Mouse (Mus musculus) heart, adult 2 months (tissue): ENCODE measurements around the gene Asb4. TPM values are rescaled to one million over a fixed set of nuclear protein-coding genes. Genes with fewer than 3 reads are reported as not detected.

ENCODE experiments used
- DNase-seq, 2 experiments: peaks; one replicate each; pipeline ENCODE4 v3.0.0; 2021
- H3K27ac ChIP-seq: fragments of 200-600 bp; 2 replicates; pipeline ENCODE4 v1.8.1; 2022
- H3K27me3 ChIP-seq: fragments of 200-500 bp; 2 replicates; pipeline ENCODE4 v1.6.1; 2012; ENCODE audit warnings: mild to moderate bottlenecking, low read length, inconsistent platforms, mixed read lengths; ENCODE audit not compliant: control insufficient read depth, insufficient read depth
- H3K36me3 ChIP-seq: fragments of 200-500 bp; 2 replicates; pipeline ENCODE4 v1.6.1; 2012; ENCODE audit warnings: low read length, inconsistent platforms; ENCODE audit not compliant: control insufficient read depth, insufficient read depth
- H3K4me1 ChIP-seq: fragments of 200-500 bp; 2 replicates; pipeline ENCODE4 v1.6.1; 2011; ENCODE audit warnings: low read length; ENCODE audit not compliant: control insufficient read depth, insufficient read depth
- H3K4me3 ChIP-seq: fragments of 200-600 bp; 2 replicates; pipeline ENCODE4 v1.8.1; 2022
- H3K79me2 ChIP-seq: fragments of 200-500 bp; replicated peaks from 2 replicates; pipeline ENCODE4 v1.6.1; 2012; ENCODE audit warnings: mild to moderate bottlenecking, inconsistent platforms, low read length, moderate library complexity, mixed read lengths; ENCODE audit not compliant: control insufficient read depth, insufficient read depth
- H3K9ac ChIP-seq: fragments of 200-500 bp; 2 replicates; pipeline ENCODE4 v1.6.1; 2012; ENCODE audit warnings: low read depth, mild to moderate bottlenecking, control low read depth, inconsistent platforms, low read length, mixed read lengths
- CTCF ChIP-seq: fragments of 200-600 bp; IDR thresholded peaks from 2 replicates; pipeline ENCODE4 v1.8.1; 2022; ENCODE audit warnings: antibody characterized with exemption, mild to moderate bottlenecking, moderate library complexity
- EP300 ChIP-seq: fragments of 200-500 bp; IDR thresholded peaks from 2 replicates; pipeline ENCODE4 v1.6.1; 2011; ENCODE audit warnings: low read depth, low read length, control low read depth; ENCODE audit not compliant: insufficient read depth
- POLR2A ChIP-seq: fragments of 200-500 bp; IDR thresholded peaks from 2 replicates; pipeline ENCODE4 v1.6.1; 2011; ENCODE audit warnings: mild to moderate bottlenecking, low read depth, low read length, control low read depth; ENCODE audit not compliant: insufficient read depth
- WGBS: fragments of 180-500 bp; shearing (Covaris S2); methylation state at CpG from one replicate; pipeline ENCODE4 v1.1.7; 2018; 5-methylcytosine and 5-hydroxymethylcytosine counted together
- intact Hi-C: fragments of 180-260 bp; cut with DNase I; formaldehyde crosslinking; loops from one replicate; pipeline ENCODE4 v1.15.1; 2025
- polyA plus RNA-seq: library from polyadenylated mRNA; depleted of rRNA; stranded (reverse); fragments of >200 nt; gene quantifications from 2 replicates; pipeline ENCODE4 v1.2.3, GENCODE M21; 2012; rRNA removed
- total RNA-seq, 2 experiments: library from RNA; stranded (reverse); gene quantifications; 2 replicates each; pipeline ENCODE4 v1.2.3; 2021

Gene Asb4
- total and polyA plus RNA-seq, 3 experiments, result 3.1 to 5.0 (median 4.4) TPM

DNA sequence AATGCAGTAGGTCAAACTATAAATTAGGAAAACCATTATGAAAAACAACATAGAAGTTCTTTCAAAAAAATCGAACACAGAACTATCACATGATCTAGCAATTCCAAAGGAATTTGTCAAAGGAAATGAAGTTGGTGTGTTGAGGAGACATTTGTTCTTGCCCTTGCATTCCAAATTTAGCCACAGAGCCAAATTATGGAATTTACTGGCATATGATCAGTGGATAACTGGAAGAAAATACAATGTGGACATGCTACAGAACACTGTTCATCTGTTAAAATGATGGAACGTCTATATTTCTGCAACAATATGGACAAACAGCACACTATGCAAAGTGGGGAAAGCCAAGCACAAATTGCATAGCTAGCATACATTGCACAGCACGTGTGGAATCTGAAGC, 72.7 kb downstream of the Asb4 start:
- Histone ChIP-seq H3K4me3 (no peak overlapping the region), H3K36me3 (no peaks in the 10 kb centered on the region), H3K9ac (no peak overlapping the region), H3K4me1 (no peaks in the 10 kb centered on the region), H3K27me3 (no peaks in the 10 kb centered on the region), H3K27ac (no peak overlapping the region), H3K79me2 (no peaks in the 10 kb centered on the region)
- intact Hi-C loops, result no loop called here
- DNase-seq, result no peak
- 65% methylated on average over 3 of the region's 3 CpGs for WGBS
- TF ChIP-seq CTCF (no peak), POLR2A (no peak), EP300 (no peak)

DNA sequence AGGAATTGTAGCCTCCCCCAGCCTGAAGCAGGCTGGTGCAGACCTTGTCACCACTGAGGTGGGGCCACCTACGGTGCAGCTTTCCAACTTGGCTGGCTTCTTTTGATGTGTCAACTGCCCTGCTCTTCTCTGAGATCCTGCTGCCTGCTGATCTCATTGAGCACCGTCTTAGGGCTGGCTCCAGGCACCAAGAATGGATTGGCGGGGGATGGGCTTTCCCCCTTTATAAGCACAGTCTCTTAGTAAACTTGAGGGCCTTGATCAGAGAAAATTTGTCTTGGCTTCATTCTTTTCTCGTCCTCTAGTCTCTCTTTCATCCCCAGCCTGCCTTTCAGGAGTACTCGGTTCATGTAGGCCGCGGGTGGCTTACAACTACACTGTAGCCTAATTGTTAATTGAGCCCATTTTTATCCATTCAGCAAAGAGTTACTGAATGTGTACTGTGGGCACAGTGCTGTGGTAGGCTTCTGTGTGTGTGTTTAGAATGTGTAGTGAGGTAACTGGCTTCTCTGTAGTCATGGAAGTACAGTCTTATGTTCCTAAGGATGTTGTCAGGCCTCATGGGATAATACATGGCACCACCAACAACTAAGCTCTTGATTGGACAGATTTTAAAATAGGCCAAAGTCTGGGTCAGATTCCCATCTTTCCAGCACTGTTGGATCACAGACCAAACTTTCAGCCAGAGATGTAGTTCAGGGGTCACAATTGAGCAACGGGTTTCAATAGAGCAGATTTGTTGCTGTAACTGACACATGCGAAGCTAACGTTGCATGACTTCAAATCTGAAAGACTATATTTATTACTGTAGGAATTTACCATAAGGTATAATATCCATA, 87.5 kb downstream of the Asb4 start:
- Histone ChIP-seq H3K79me2 (no peaks in the 10 kb centered on the region), H3K4me3 (no peak overlapping the region), H3K27ac (no peak overlapping the region), H3K4me1 (no peaks in the 10 kb centered on the region), H3K36me3 (no peaks in the 10 kb centered on the region), H3K9ac (no peak overlapping the region), H3K27me3 (no peaks in the 10 kb centered on the region)
- WGBS, result 86% methylated on average over 10 of the region's 10 CpGs
- no peak for TF ChIP-seq EP300
- no peak for TF ChIP-seq CTCF
- DNase-seq, result no peak
- intact Hi-C loops, result no loop called here

DNA sequence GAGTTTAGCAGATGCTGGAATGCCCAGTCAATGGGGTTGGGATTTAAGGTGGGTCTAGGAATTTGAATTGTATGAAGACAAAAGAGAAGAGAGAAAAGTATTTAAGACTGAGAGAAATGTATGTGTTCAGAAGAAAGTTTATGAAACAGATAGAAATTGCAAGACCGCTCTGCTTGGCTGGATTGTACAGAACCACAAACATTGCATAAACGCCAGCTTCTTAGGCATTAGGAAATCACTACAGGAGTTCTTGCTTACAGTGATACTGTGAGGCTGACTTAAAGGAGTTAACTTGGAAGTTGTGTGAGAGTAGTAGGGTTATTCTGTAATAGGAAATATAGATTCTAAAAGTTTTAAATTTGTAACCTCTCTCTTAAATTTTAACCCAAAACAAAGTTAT, 89.5 kb downstream of the Asb4 start:
- no peaks in the 10 kb centered on the region for H3K36me3 ChIP-seq
- no peaks in the 10 kb centered on the region for H3K4me1 ChIP-seq
- TF ChIP-seq POLR2A (no peak), EP300 (no peak), CTCF (no peak)
- no peak overlapping the region for H3K27ac ChIP-seq
- intact Hi-C loops, result no loop called here
- no peak for DNase-seq
- H3K27me3 ChIP-seq, result no peaks in the 10 kb centered on the region
- 92% methylated on average over 2 of the region's 2 CpGs for WGBS
- H3K79me2 ChIP-seq, result no peaks in the 10 kb centered on the region
- H3K9ac ChIP-seq, result no peak overlapping the region
- H3K4me3 ChIP-seq, result no peak overlapping the region

DNA sequence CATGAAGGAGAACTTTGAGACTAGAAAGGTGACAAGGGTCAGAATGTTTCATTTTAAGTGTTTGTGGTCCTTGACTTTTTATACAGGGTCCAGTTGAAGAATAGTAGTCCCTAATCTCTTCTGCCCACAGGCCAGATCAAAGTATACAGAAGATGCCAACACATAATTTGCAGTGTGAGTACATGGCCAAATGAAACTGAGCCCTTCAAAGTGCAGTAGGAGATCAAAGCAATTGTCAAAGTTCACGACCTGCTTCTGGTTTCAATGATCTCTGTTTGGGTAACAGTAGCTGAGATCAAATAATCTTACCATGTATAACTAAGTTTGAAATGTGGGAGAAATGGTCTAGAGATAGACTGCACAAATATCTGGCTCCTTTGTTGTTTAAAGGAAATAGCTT, 90.8 kb downstream of the Asb4 start:
- H3K4me1 ChIP-seq, result no peaks in the 10 kb centered on the region
- no peak overlapping the region for H3K27ac ChIP-seq
- H3K79me2 ChIP-seq, result no peaks in the 10 kb centered on the region
- no peak overlapping the region for H3K9ac ChIP-seq
- 65% methylated on average over 1 of the region's 1 CpGs for WGBS
- intact Hi-C loops, result no loop called here
- H3K27me3 ChIP-seq, result no peaks in the 10 kb centered on the region
- H3K36me3 ChIP-seq, result no peaks in the 10 kb centered on the region
- no peak for DNase-seq
- no peak overlapping the region for H3K4me3 ChIP-seq
- TF ChIP-seq POLR2A, result no peak
- TF ChIP-seq CTCF, result no peak
- TF ChIP-seq EP300, result no peak

DNA sequence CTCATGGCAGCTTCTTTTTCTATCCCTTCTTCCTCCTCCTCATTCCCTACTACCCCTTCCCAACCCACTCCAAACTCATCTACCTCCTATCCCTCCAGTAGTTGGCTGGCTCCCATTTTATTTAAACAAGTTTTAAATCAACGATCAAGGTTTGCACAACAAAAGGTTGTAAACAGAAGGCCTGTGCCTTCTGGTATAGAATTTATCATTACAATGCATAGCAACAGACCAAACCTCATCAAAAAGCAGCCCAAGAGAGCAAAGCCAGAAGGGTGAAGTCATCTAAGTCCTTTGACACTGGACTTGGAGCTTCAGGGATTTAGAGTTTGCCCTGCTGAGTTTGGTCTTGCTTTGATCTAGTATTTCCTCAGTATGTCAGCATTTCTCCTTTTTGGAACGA, 97.9 kb downstream of the Asb4 start:
- intact Hi-C loops, result no loop called here

DNA sequence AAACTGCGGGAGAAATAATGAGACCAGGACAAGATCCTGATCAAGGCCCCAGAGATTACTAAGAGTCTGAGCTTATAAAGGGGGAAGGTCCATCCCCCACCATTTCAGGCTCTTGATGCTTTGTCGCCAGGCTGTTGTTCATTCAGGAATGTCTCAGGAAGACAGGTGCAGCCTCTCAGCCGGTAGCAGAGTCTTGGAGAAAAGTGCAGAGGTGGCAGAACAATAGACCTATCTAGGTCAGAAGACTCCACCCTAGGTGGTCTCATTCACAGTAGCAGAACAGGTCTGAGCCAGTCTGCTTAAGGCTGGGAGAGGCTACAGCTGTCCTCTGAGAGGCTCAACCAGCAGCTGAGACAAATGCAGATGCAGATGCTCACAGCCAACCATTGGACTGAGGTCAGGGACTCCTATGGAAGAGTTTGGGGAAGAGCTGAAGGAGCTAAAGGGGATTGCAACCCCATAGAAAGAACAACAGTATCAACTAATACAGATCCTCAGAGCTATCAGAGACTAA, 99.1 kb downstream of the Asb4 start:
- no peaks in the 10 kb centered on the region for H3K27me3 ChIP-seq
- H3K4me1 ChIP-seq, result no peaks in the 10 kb centered on the region
- 75% methylated on average over 3 of the region's 3 CpGs for WGBS
- no peaks in the 10 kb centered on the region for H3K79me2 ChIP-seq
- intact Hi-C loops, result no loop called here
- no peak overlapping the region for H3K9ac ChIP-seq
- TF ChIP-seq EP300, result no peak
- TF ChIP-seq POLR2A, result 0 out of 2 replicates have a peak, but pooled peaks have one; percentile 14
- no peak for TF ChIP-seq CTCF
- no peak overlapping the region for H3K4me3 ChIP-seq
- H3K36me3 ChIP-seq, result peaks cover 10% of the 10 kb centered on the region
- DNase-seq, result no peak
- H3K27ac ChIP-seq, result no peak overlapping the region

More for the DNA sequence above, 97.9 kb downstream of the Asb4 start:
- Histone ChIP-seq H3K36me3 (peaks cover 3% of the 10 kb centered on the region), H3K9ac (no peak overlapping the region), H3K79me2 (no peaks in the 10 kb centered on the region), H3K27me3 (no peaks in the 10 kb centered on the region), H3K4me3 (no peak overlapping the region), H3K4me1 (no peaks in the 10 kb centered on the region), H3K27ac (no peak overlapping the region)
- WGBS, result 90% methylated on average over 2 of the region's 2 CpGs
- DNase-seq, result no peak
- TF ChIP-seq EP300, result no peak
- TF ChIP-seq CTCF, result no peak
- no peak for TF ChIP-seq POLR2A

Other genes with a start within 250 kb of the Asb4 start
- under 1 TPM in 1 of 2 experiments, not detected in 1; 0.63 TPM for gene Pon1, start 189.4 kb upstream of the Asb4 start, total RNA-seq
- 1.2 and 3.7 TPM in 2 replicates for gene Pon1, start 189.4 kb upstream of the Asb4 start, polyA plus RNA-seq
- gene Pon3, start 127.1 kb upstream of the Asb4 start, total RNA-seq, result 10 to 100 TPM; 21.4 to 22.6 TPM
- gene Pon3, start 127.1 kb upstream of the Asb4 start, polyA plus RNA-seq, result 16.5 and 29.4 TPM in 2 replicates
- 10 to 100 TPM; 15.9 to 16.8 TPM for gene Pon2, start 84.9 kb upstream of the Asb4 start, total RNA-seq
- 16.8 and 34.1 TPM in 2 replicates for gene Pon2, start 84.9 kb upstream of the Asb4 start, polyA plus RNA-seq
- 100 to 1,000 TPM; 267 to 633 TPM for gene Pdk4, start 112.9 kb downstream of the Asb4 start, total RNA-seq
- 163 and 258 TPM in 2 replicates for gene Pdk4, start 112.9 kb downstream of the Asb4 start, polyA plus RNA-seq